ENCODE assay signal across 10 mouse cellular contexts in the genomic region with DNA sequence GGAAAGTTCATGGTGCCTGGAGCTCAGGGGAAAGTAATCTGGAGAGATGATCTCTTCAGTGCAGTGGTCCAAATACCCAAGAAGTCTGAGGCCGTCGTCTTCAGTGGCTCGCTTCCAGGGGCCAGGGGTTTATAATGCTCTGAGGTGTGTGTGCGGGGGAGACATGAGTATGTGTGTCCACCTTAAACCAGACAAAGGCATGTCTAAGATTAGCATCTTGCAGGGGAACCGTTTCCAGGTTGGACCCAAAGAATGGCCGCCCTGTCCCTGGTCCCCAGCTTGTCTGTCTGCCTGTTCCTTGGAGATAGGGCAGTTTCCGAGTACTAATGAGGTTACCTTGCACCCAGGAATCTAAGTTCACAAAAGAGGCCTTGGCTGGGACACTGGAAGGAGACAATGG. TPM values are rescaled to one million over a fixed set of nuclear protein-coding genes. Genes with fewer than 3 reads are reported as not detected.
A peak's percentile ranks its signal among the peaks of the same experiment; 100 is the strongest.
DNase-seq lines count a peak whose midpoint lies in the region; ATAC-seq and TF ChIP-seq lines count a peak whose summit lies in the region.
"Had no signal": no experiment of that assay in that cellular context is flagged by ENCODE, and none has a peak within 500 bp of the region (broad histone marks: within the 10 kb centered on the region; RNA-seq: fewer than 3 reads in every experiment).

A gene (minus strand): TSS at position 101 of the 400 bp plus-strand sequence.

- H3K9me3 ChIP-seq in heart, embryonic 11.5 days (replicated peaks; ENCODE audit: control insufficient read depth, low read length), result no peaks in the 10 kb centered on the region
- no peaks in the 10 kb centered on the region for H3K9me3 ChIP-seq in CH12.LX (replicated peaks; ENCODE audit: low read length)
- no peaks in the 10 kb centered on the region for H3K9me3 ChIP-seq in forebrain, embryonic 14.5 days (replicated peaks; ENCODE audit: control insufficient read depth, low read length)
- H3K9me3 ChIP-seq in liver, embryonic 14.5 days (ENCODE audit: control insufficient read depth, low read length), result no peaks in the 10 kb centered on the region

- dilution Hi-C loops in CH12.LX (cut with MboI; ENCODE audit: extremely low pct_ligation_motif_present, extremely low pct_unique_long_range_greater_than_20kb, low sequenced_read_pairs), result no loop called here

- intact Hi-C loops in left cerebral cortex, postnatal 25 days (cut with DNase I), result no loop called here

- no peak for TF ChIP-seq EP300 in CH12.LX (IDR thresholded peaks at IDR 0.05; ENCODE audit: low read length)
- no peak for TF ChIP-seq EP300 in liver, embryonic 14.5 days (IDR thresholded peaks at IDR 0.05; ENCODE audit: low read depth)

- peak within 1 kb of the TSS; percentile 74 for H3K4me2 ChIP-seq in heart, embryonic 11.5 days
- peak within 1 kb of the TSS; percentile 29; the same call in 1 of the 2 replicates for H3K4me2 ChIP-seq in CH12.LX (ENCODE audit: insufficient read depth, low read depth, poor library complexity, severe bottlenecking)
- peak within 1 kb of the TSS; percentile 68 for H3K4me2 ChIP-seq in forebrain, embryonic 14.5 days (ENCODE audit: low read length)
- H3K4me2 ChIP-seq in liver, embryonic 14.5 days (ENCODE audit: low read depth), result peak within 1 kb of the TSS; percentile 79

- 79% methylated on average over 7 of the region's 7 CpGs for WGBS in heart, embryonic 11.5 days (ENCODE audit: insufficient replicate concordance)
- 82% methylated on average over 7 of the region's 7 CpGs for WGBS in forebrain, embryonic 14.5 days
- WGBS in liver, embryonic 14.5 days (ENCODE audit: insufficient replicate concordance), result 63% methylated on average over 7 of the region's 7 CpGs

- no peaks in the 10 kb centered on the region for H3K79me2 ChIP-seq in CH12.LX (replicated peaks; ENCODE audit: control insufficient read depth, extremely low read depth, insufficient read depth, poor library complexity, severe bottlenecking)

- no peak for TF ChIP-seq RAD21 in CH12.LX (IDR thresholded peaks at IDR 0.05; ENCODE audit: low read depth, low read length)

- in situ Hi-C loops in CH12.LX (cut with MboI; ENCODE audit: low pct_ligation_motif_present, low pct_unique_long_range_greater_than_20kb, low sequenced_read_pairs), result loop anchor here (10.0 kb wide), 1 partner anchor 192 kb away; no protein-coding TSS in a partner anchor

- H3K36me3 ChIP-seq in heart, embryonic 11.5 days (ENCODE audit: control insufficient read depth, insufficient read depth, low read length), result no peaks in the 10 kb centered on the region
- peaks cover 5 to 14% of the 10 kb centered on the region in 2 experiments for H3K36me3 ChIP-seq in CH12.LX (replicated peaks in 1 of 2; ENCODE audit: control insufficient read depth in 1 of 2, insufficient read depth in 1 of 2, low read length in 1 of 2)
- no peaks in the 10 kb centered on the region for H3K36me3 ChIP-seq in forebrain, embryonic 14.5 days (ENCODE audit: control insufficient read depth, insufficient read depth, low read length)
- H3K36me3 ChIP-seq in liver, embryonic 14.5 days (replicated peaks; ENCODE audit: control insufficient read depth, insufficient read depth, low read depth), result no peaks in the 10 kb centered on the region

- TF ChIP-seq CTCF in CH12.LX (conservative IDR thresholded peaks at IDR 0.05 in 1 of 2, IDR thresholded peaks at IDR 0.05 in 1 of 2; ENCODE audit: low read depth in 2 of 2, low read length in 2 of 2), result no peak
- no peak for TF ChIP-seq CTCF in liver, embryonic 14.5 days (IDR thresholded peaks at IDR 0.05; ENCODE audit: low read depth)

- TF ChIP-seq POLR2A in CH12.LX (IDR thresholded peaks at IDR 0.05; ENCODE audit: low read depth, low read length), result no peak

- no peak for ATAC-seq in heart, embryonic 11.5 days (replicated peaks; ENCODE audit: insufficient number of reproducible peaks, low FRiP score, low TSS enrichment)
- ATAC-seq in forebrain, embryonic 14.5 days, result no peak
- no peak for ATAC-seq in liver, embryonic 14.5 days (ENCODE audit: insufficient read depth)
- no peak for ATAC-seq in megakaryocyte progenitor cell, adult 5-6 weeks (replicated peaks; ENCODE audit: poor library complexity)

- H3K4me3 ChIP-seq in heart, embryonic 11.5 days (ENCODE audit: low read depth, low read length), result peak within 1 kb of the TSS; percentile 45
- peak within 1 kb of the TSS; percentile 50 to 70 (median 51) for H3K4me3 ChIP-seq in CH12.LX (replicated peaks in 1 of 3; ENCODE audit: low read depth in 2 of 3, low read length in 2 of 3, poor library complexity in 1 of 3)
- peak within 1 kb of the TSS; percentile 37 for H3K4me3 ChIP-seq in forebrain, embryonic 14.5 days (ENCODE audit: low read depth, low read length)
- H3K4me3 ChIP-seq in liver, embryonic 14.5 days (ENCODE audit: insufficient read depth in 1 of 2, low read depth in 2 of 2, low read length in 2 of 2), result peak within 1 kb of the TSS; percentile 15 to 55

- H3K9ac ChIP-seq in heart, embryonic 11.5 days (ENCODE audit: low read depth, low read length), result peak within 1 kb of the TSS; percentile 56
- peak within 1 kb of the TSS; percentile 11; the same call in 1 of the 2 replicates for H3K9ac ChIP-seq in CH12.LX (ENCODE audit: insufficient read depth, low read depth)
- H3K9ac ChIP-seq in forebrain, embryonic 14.5 days (ENCODE audit: low read length), result peak within 1 kb of the TSS; percentile 60
- peak within 1 kb of the TSS; percentile 43 for H3K9ac ChIP-seq in liver, embryonic 14.5 days (replicated peaks)

- no peak within 1 kb of the TSS for H3K27ac ChIP-seq in heart, embryonic 11.5 days (ENCODE audit: low read depth, low read length)
- no peak within 1 kb of the TSS for H3K27ac ChIP-seq in CH12.LX (ENCODE audit: insufficient read depth, low read depth)
- 0 out of 2 replicates have a peak within 1 kb of the TSS, but pooled peaks have one; percentile 27 for H3K27ac ChIP-seq in forebrain, embryonic 14.5 days (ENCODE audit: low read depth, low read length)
- H3K27ac ChIP-seq in liver, embryonic 14.5 days, result no peak within 1 kb of the TSS

- DNase-seq in heart, adult 18-20 months, result no peak
- DNase-seq in CH12.LX (ENCODE audit: extremely low read depth), result no peak
- no peak for DNase-seq in forebrain, embryonic 14.5 days (ENCODE audit: low spot score)
- DNase-seq in liver, embryonic 14.5 days (ENCODE audit: low read depth in 3 of 3, low spot score in 3 of 3), result no peak
- DNase-seq in thymus, postnatal 4 days, result no peak
- DNase-seq in left cerebral cortex, postnatal 25 days (ENCODE audit: low spot score in 2 of 2), result no peak
- DNase-seq: layer of hippocampus, adult 9-11 months; right cerebral cortex, postnatal 4 days had no signal

- H3K27me3 ChIP-seq in heart, embryonic 11.5 days (ENCODE audit: control insufficient read depth, insufficient read depth, low read length), result peaks cover 43% of the 10 kb centered on the region
- H3K27me3 ChIP-seq in CH12.LX (replicated peaks), result peaks cover 12% of the 10 kb centered on the region
- H3K27me3 ChIP-seq in forebrain, embryonic 14.5 days (replicated peaks; ENCODE audit: control insufficient read depth, insufficient read depth, low read length), result peaks cover 10% of the 10 kb centered on the region; the same call in 1 of the 2 replicates
- peaks cover 28% of the 10 kb centered on the region for H3K27me3 ChIP-seq in liver, embryonic 14.5 days (ENCODE audit: control insufficient read depth, insufficient read depth, low read length)

- H3K4me1 ChIP-seq in heart, embryonic 11.5 days (ENCODE audit: control insufficient read depth, insufficient read depth, low read length), result peaks cover 8% of the 10 kb centered on the region
- peaks cover 18 to 40% of the 10 kb centered on the region in 2 experiments for H3K4me1 ChIP-seq in CH12.LX (ENCODE audit: control insufficient read depth in 1 of 2, insufficient read depth in 2 of 2)
- peaks cover 6% of the 10 kb centered on the region; the same call in 1 of the 2 replicates for H3K4me1 ChIP-seq in forebrain, embryonic 14.5 days (ENCODE audit: control insufficient read depth, insufficient read depth, low read length)
- peaks cover 0 to 4% of the 10 kb centered on the region in 2 experiments; a peak in 3 of 4 replicates for H3K4me1 ChIP-seq in liver, embryonic 14.5 days (replicated peaks; ENCODE audit: control insufficient read depth in 2 of 2, insufficient read depth in 2 of 2, low read length in 1 of 2)

TF ChIP-seq in CH12.LX, 34 proteins besides CTCF, POLR2A, EP300 and RAD21 (continues in another document):
- TF ChIP-seq E2F4 (IDR thresholded peaks at IDR 0.05; ENCODE audit: insufficient replicate concordance, low read depth, low read length) (no peak), JUN (IDR thresholded peaks at IDR 0.05; ENCODE audit: insufficient read depth, low read depth, low read length) (no peak), MAZ (IDR thresholded peaks at IDR 0.05; ENCODE audit: low read depth, low read length) (no peak), UBTF (IDR thresholded peaks at IDR 0.05; ENCODE audit: low read depth, low read length) (no peak), GABPA (IDR thresholded peaks at IDR 0.05; ENCODE audit: insufficient replicate concordance, low read depth, low read length) (no peak), HCFC1 (IDR thresholded peaks at IDR 0.05; ENCODE audit: low read depth, low read length) (no peak), JUND (conservative IDR thresholded peaks at IDR 0.05; ENCODE audit: low read depth, low read length) (no peak), TBP (conservative IDR thresholded peaks at IDR 0.05; ENCODE audit: low read depth, low read length) (no peak), CHD2 (IDR thresholded peaks at IDR 0.05; ENCODE audit: low read length) (no peak), ELF1 (IDR thresholded peaks at IDR 0.05; ENCODE audit: low read depth, low read length) (no peak), NRF1 (IDR thresholded peaks at IDR 0.05; ENCODE audit: low read depth, low read length) (no peak), MAX (IDR thresholded peaks at IDR 0.05; ENCODE audit: low read length) (no peak), ETS1 (conservative IDR thresholded peaks at IDR 0.05; ENCODE audit: low read depth, low read length) (no peak), MAFK (IDR thresholded peaks at IDR 0.05; ENCODE audit: insufficient replicate concordance, low read length) (no peak), IRF4 (IDR thresholded peaks at IDR 0.05; ENCODE audit: low read depth, low read length) (no peak)

RNA-seq across cellular contexts. Expression of the gene that starts here (rescaled TPM):
- polyA plus RNA-seq in heart, embryonic 11.5 days (2014; fragmentation: Nextera tagmentation; extraction: Ambion mirVana), result not detected in 2 replicates
- total RNA-seq in heart, adult 18-20 months (2021), result not detected
- total RNA-seq in CH12.LX (2012; rRNA removed), result not detected in 2 replicates
- total RNA-seq in CH12.LX (2014; rRNA removed), result not detected in 2 replicates
- polyA plus RNA-seq in CH12.LX (2012; ENCODE audit: insufficient read length, low read depth), result not detected in 2 replicates
- polyA plus RNA-seq in forebrain, embryonic 14.5 days (2014; fragmentation: Nextera tagmentation; extraction: Ambion mirVana), result 0.53 and 1.4 TPM in 2 replicates
- polyA plus RNA-seq in liver, embryonic 14.5 days (2012; rRNA removed), result not detected in 2 replicates
- not detected in 2 replicates for polyA plus RNA-seq in liver, embryonic 14.5 days (2014; fragmentation: Nextera tagmentation; extraction: Ambion mirVana)
- total RNA-seq in megakaryocyte progenitor cell, adult 5-6 weeks (2015), result not detected in 2 replicates
- not detected in 2 replicates for total RNA-seq in megakaryocyte progenitor cell, adult 5-6 weeks (2017)
- 10 to 100 TPM in 1 of 2 experiments, not detected in 1; 27.1 TPM for total RNA-seq in left cerebral cortex, postnatal 25 days (2021)

Comparison
In these comparisons a context has a peak if more than half of its experiments do, and no peak if none do; other contexts are left out.
1. H3K4me2 ChIP-seq: peak in every context shown above with its lines; median percentile 79 in liver, embryonic 14.5 days; 74 in heart, embryonic 11.5 days; 68 in forebrain, embryonic 14.5 days; 29 in CH12.LX.